ENCODE assay signal across 11 mouse cellular contexts in the genomic region with DNA sequence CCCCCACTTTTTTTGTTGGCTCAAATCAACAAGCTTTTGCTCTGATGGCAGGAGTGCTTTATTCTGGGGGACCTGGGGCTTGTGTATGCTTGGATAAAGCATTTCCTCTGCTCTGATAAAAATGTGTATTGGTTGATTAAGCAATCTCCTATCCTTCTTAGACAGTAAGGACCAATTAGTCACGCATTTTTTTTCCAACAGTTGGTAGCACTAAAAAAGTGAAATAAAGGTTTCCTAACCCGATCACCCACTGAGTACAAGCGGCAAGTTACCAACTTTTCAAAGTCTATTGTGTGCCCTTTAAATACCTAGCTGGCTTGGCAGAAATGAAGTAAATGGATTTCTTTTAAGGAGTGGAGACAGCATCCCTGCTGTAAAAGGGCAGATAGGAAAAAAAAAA. TPM values are rescaled to one million over a fixed set of nuclear protein-coding genes. Genes with fewer than 3 reads are reported as not detected.
DNase-seq lines count a peak whose midpoint lies in the region; ATAC-seq and TF ChIP-seq lines count a peak whose summit lies in the region.
"Had no signal": no experiment of that assay in that cellular context is flagged by ENCODE, and none has a peak within 500 bp of the region (broad histone marks: within the 10 kb centered on the region; RNA-seq: fewer than 3 reads in every experiment).

No protein-coding gene starts in this region.

- no peak for ATAC-seq in lung, embryonic 16.5 days (ENCODE audit: low read depth)
- ATAC-seq in hindbrain, embryonic 13.5 days (ENCODE audit: low FRiP score) = no peak
- no peak for ATAC-seq in neural tube, embryonic 13.5 days (ENCODE audit: low read depth)

- H3K36me3 ChIP-seq in heart, embryonic 10.5 days = peaks cover 12% of the 10 kb centered on the region
- H3K36me3 ChIP-seq in lung, embryonic 16.5 days (ENCODE audit: control insufficient read depth, insufficient read depth, low read length) = no peaks in the 10 kb centered on the region
- H3K36me3 ChIP-seq in hindbrain, embryonic 13.5 days = no peaks in the 10 kb centered on the region
- no peaks in the 10 kb centered on the region for H3K36me3 ChIP-seq in neural tube, embryonic 13.5 days
- H3K36me3 ChIP-seq: limb, embryonic 15.5 days had no signal

- TF ChIP-seq POLR2A in lung, adult 2 months (IDR thresholded peaks at IDR 0.05; ENCODE audit: borderline replicate concordance, extremely low read depth, low read depth, low read length) = no peak

- H3K4me3 ChIP-seq in heart, embryonic 10.5 days = peak overlapping the region; percentile 90
- no peak overlapping the region for H3K4me3 ChIP-seq in lung, embryonic 16.5 days (ENCODE audit: low read length)
- H3K4me3 ChIP-seq in lung, adult 2 months (replicated peaks; ENCODE audit: extremely low read depth, low read depth, low read length) = no peak overlapping the region
- no peak overlapping the region for H3K4me3 ChIP-seq in hindbrain, embryonic 13.5 days
- H3K4me3 ChIP-seq in neural tube, embryonic 13.5 days = peak overlapping the region; percentile 79; the same call in 1 of the 2 replicates

- H3K4me2 ChIP-seq in lung, embryonic 16.5 days (ENCODE audit: low read depth, low read length) = peak overlapping the region; percentile 100; the same call in 1 of the 2 replicates
- peak overlapping the region; percentile 100; the same call in 1 of the 2 replicates for H3K4me2 ChIP-seq in hindbrain, embryonic 13.5 days
- peak overlapping the region; percentile 100 for H3K4me2 ChIP-seq in neural tube, embryonic 13.5 days

- peaks cover 59% of the 10 kb centered on the region for H3K4me1 ChIP-seq in heart, embryonic 10.5 days
- peaks cover 21% of the 10 kb centered on the region for H3K4me1 ChIP-seq in lung, embryonic 16.5 days (replicated peaks; ENCODE audit: control insufficient read depth, insufficient read depth, low read length)
- no peaks in the 10 kb centered on the region for H3K4me1 ChIP-seq in lung, adult 2 months (ENCODE audit: control insufficient read depth, insufficient read depth, low read length)
- peaks cover 17% of the 10 kb centered on the region for H3K4me1 ChIP-seq in hindbrain, embryonic 13.5 days (replicated peaks)
- peaks cover 43% of the 10 kb centered on the region for H3K4me1 ChIP-seq in neural tube, embryonic 13.5 days (replicated peaks)

- H3K9ac ChIP-seq in lung, embryonic 16.5 days (ENCODE audit: low read length) = no peak overlapping the region
- H3K9ac ChIP-seq in hindbrain, embryonic 13.5 days = no peak overlapping the region
- H3K9ac ChIP-seq in neural tube, embryonic 13.5 days = no peak overlapping the region

- H3K9me3 ChIP-seq in heart, embryonic 10.5 days = no peaks in the 10 kb centered on the region
- no peaks in the 10 kb centered on the region for H3K9me3 ChIP-seq in lung, embryonic 16.5 days (ENCODE audit: control insufficient read depth, low read length)
- no peaks in the 10 kb centered on the region for H3K9me3 ChIP-seq in hindbrain, embryonic 13.5 days
- H3K9me3 ChIP-seq in neural tube, embryonic 13.5 days = no peaks in the 10 kb centered on the region
- H3K9me3 ChIP-seq: limb, embryonic 15.5 days; megakaryocyte, embryonic 14.5 days had no signal

- H3K27me3 ChIP-seq in heart, embryonic 10.5 days (ENCODE audit: insufficient read depth, poor library complexity, severe bottlenecking) = no peaks in the 10 kb centered on the region
- no peaks in the 10 kb centered on the region for H3K27me3 ChIP-seq in lung, embryonic 16.5 days (ENCODE audit: control insufficient read depth, insufficient read depth, low read depth, low read length)
- H3K27me3 ChIP-seq in hindbrain, embryonic 13.5 days = peaks cover 16% of the 10 kb centered on the region
- H3K27me3 ChIP-seq in neural tube, embryonic 13.5 days = peaks cover 18% of the 10 kb centered on the region

- 8% methylated on average over 3 of the region's 3 CpGs for WGBS in heart, embryonic 10.5 days
- 45% methylated on average over 3 of the region's 3 CpGs for WGBS in lung, embryonic 16.5 days
- 67% methylated on average over 3 of the region's 3 CpGs for WGBS in lung, adult 2 months
- WGBS in hindbrain, embryonic 13.5 days = 4% methylated on average over 3 of the region's 3 CpGs
- 4% methylated on average over 3 of the region's 3 CpGs for WGBS in neural tube, embryonic 13.5 days

- no peak for TF ChIP-seq CTCF in lung, adult 2 months (IDR thresholded peaks at IDR 0.05; ENCODE audit: insufficient read depth, low read length)

- DNase-seq in heart, embryonic 10.5 days (ENCODE audit: low spot score) = no peak
- DNase-seq in heart, adult 9 months (ENCODE audit: low spot score in 2 of 2) = no peak
- no peak for DNase-seq in lung, adult 2 months
- no peak for DNase-seq in adrenal gland, adult 8-10 months
- no peak for DNase-seq in embryo, embryonic 9.5 days (ENCODE audit: extremely low spot score)
- DNase-seq: gastrocnemius, postnatal 25 days had no signal

- peak overlapping the region; percentile 99 for H3K27ac ChIP-seq in heart, embryonic 10.5 days
- no peak overlapping the region for H3K27ac ChIP-seq in lung, embryonic 16.5 days (ENCODE audit: low read length)
- H3K27ac ChIP-seq in hindbrain, embryonic 13.5 days = no peak overlapping the region
- no peak overlapping the region for H3K27ac ChIP-seq in neural tube, embryonic 13.5 days (replicated peaks)
- H3K27ac ChIP-seq: limb, embryonic 15.5 days had no signal

RNA-seq across cellular contexts. Expression of gene Prtg, which starts 1.9 kb away (rescaled TPM):
- 7.6 and 11.1 TPM in 2 replicates for polyA plus RNA-seq in heart, embryonic 10.5 days (2016; fragmentation: Nextera tagmentation; extraction: Ambion mirVana)
- 0.34 and 0.40 TPM in 2 replicates for polyA plus RNA-seq in lung, embryonic 16.5 days (2015; fragmentation: Nextera tagmentation; extraction: Ambion mirVana)
- 0.04 and 0.05 TPM in 2 replicates for polyA plus RNA-seq in lung, adult 2 months (2012; rRNA removed)
- polyA plus RNA-seq in hindbrain, embryonic 13.5 days (2015; fragmentation: Nextera tagmentation; extraction: Ambion mirVana) = 0.72 and 0.74 TPM in 2 replicates
- polyA plus RNA-seq in neural tube, embryonic 13.5 days (2015; fragmentation: Nextera tagmentation; extraction: Ambion mirVana) = 0.51 and 0.52 TPM in 2 replicates
- total RNA-seq in adrenal gland, adult 8-10 months (2022) = under 1 TPM; 0.16 to 0.28 (median 0.22) TPM

Comparison
In these comparisons a context has a peak if more than half of its experiments do, and no peak if none do; other contexts are left out.
1. H3K4me3 ChIP-seq: peak in heart, embryonic 10.5 days (single experiment) and neural tube, embryonic 13.5 days (single experiment); none in lung, embryonic 16.5 days (single experiment), lung, adult 2 months (single experiment) and hindbrain, embryonic 13.5 days (single experiment).
2. Peak in every context shown above with its lines, with median percentiles within 50 percentile points of each other: H3K4me2 ChIP-seq.